8 mouse cellular contexts compared by ENCODE assay signal in genomic region chr11:97309451-97309836, GRCm38 (mm10). TPM values are rescaled to one million over a fixed set of nuclear protein-coding genes. Genes with fewer than 3 reads are reported as not detected.
DNase-seq lines count a peak whose midpoint lies in the region; ATAC-seq lines count a peak whose summit lies in the region.

No protein-coding gene starts in this region.

- peak overlapping the region; percentile 42 for H3K4me3 ChIP-seq in intestine, embryonic 15.5 days (replicated peaks)
- H3K4me3 ChIP-seq in limb, embryonic 15.5 days: peak overlapping the region; percentile 44
- peak overlapping the region; percentile 34 for H3K4me3 ChIP-seq in midbrain, embryonic 15.5 days

- H3K9me3 ChIP-seq in intestine, embryonic 15.5 days: no peaks in the 10 kb centered on the region
- no peaks in the 10 kb centered on the region for H3K9me3 ChIP-seq in limb, embryonic 15.5 days
- H3K9me3 ChIP-seq in midbrain, embryonic 15.5 days: no peaks in the 10 kb centered on the region

- peak overlapping the region; percentile 53 for H3K9ac ChIP-seq in intestine, embryonic 15.5 days
- H3K9ac ChIP-seq in limb, embryonic 15.5 days: peak overlapping the region; percentile 29; the same call in 1 of the 2 replicates
- peak overlapping the region; percentile 41 for H3K9ac ChIP-seq in midbrain, embryonic 15.5 days

- no peaks in the 10 kb centered on the region for H3K27me3 ChIP-seq in intestine, embryonic 15.5 days (replicated peaks)
- H3K27me3 ChIP-seq in limb, embryonic 15.5 days: no peaks in the 10 kb centered on the region
- H3K27me3 ChIP-seq in midbrain, embryonic 15.5 days (replicated peaks): no peaks in the 10 kb centered on the region

- ATAC-seq in intestine, embryonic 15.5 days: peak; percentile 80
- peak; percentile 77; the same call in 1 of the 2 replicates for ATAC-seq in limb, embryonic 15.5 days (ENCODE audit: insufficient number of reproducible peaks, low FRiP score, low TSS enrichment, low read depth)
- no peak for ATAC-seq in midbrain, embryonic 15.5 days (replicated peaks)

- H3K36me3 ChIP-seq in intestine, embryonic 15.5 days: no peaks in the 10 kb centered on the region
- H3K36me3 ChIP-seq in limb, embryonic 15.5 days: no peaks in the 10 kb centered on the region
- H3K36me3 ChIP-seq in midbrain, embryonic 15.5 days (replicated peaks): no peaks in the 10 kb centered on the region

- peak overlapping the region; percentile 84 for H3K27ac ChIP-seq in intestine, embryonic 15.5 days
- peak overlapping the region; percentile 87 for H3K27ac ChIP-seq in limb, embryonic 15.5 days
- H3K27ac ChIP-seq in midbrain, embryonic 15.5 days: no peak overlapping the region

- DNase-seq in 3134 (ENCODE audit: extremely low read depth, insufficient read length, low spot score) (peak; percentile 94), MN1 (ENCODE audit: low spot score) (peak; percentile 51)
- DNase-seq in cerebellum, postnatal 25 days: peak; percentile 42 to 55
- peak; percentile 47 to 66 for DNase-seq in gastrocnemius, postnatal 4 days (ENCODE audit: low spot score in 2 of 2)
- peak; percentile 62 for DNase-seq in urinary bladder, postnatal 25 days (ENCODE audit: low spot score)

- H3K4me2 ChIP-seq in intestine, embryonic 15.5 days (replicated peaks): peak overlapping the region; percentile 71
- peak overlapping the region; percentile 73 for H3K4me2 ChIP-seq in limb, embryonic 15.5 days
- peak overlapping the region; percentile 62 for H3K4me2 ChIP-seq in midbrain, embryonic 15.5 days

- peaks cover 16% of the 10 kb centered on the region for H3K4me1 ChIP-seq in intestine, embryonic 15.5 days (replicated peaks)
- peaks cover 24% of the 10 kb centered on the region for H3K4me1 ChIP-seq in limb, embryonic 15.5 days
- peaks cover 24% of the 10 kb centered on the region for H3K4me1 ChIP-seq in midbrain, embryonic 15.5 days

- WGBS in intestine, embryonic 15.5 days: 2% methylated on average over 9 of the region's 9 CpGs
- 2% methylated on average over 9 of the region's 9 CpGs for WGBS in limb, embryonic 15.5 days
- WGBS in midbrain, embryonic 15.5 days: 3% methylated on average over 9 of the region's 9 CpGs

RNA-seq across cellular contexts. Expression of gene Mrpl45, which starts 6.1 kb away (rescaled TPM):
- total RNA-seq in gastrocnemius, postnatal 4 days (2021): 10 to 100 TPM; 25.9 to 31.0 TPM
- polyA plus RNA-seq in intestine, embryonic 15.5 days (2015; fragmentation: Nextera tagmentation; extraction: Ambion mirVana): 55.4 and 60.3 TPM in 2 replicates
- polyA plus RNA-seq in limb, embryonic 15.5 days (2015; fragmentation: Nextera tagmentation; extraction: Ambion mirVana): 37.6 and 41.4 TPM in 2 replicates
- 33.1 and 38.1 TPM in 2 replicates for polyA plus RNA-seq in midbrain, embryonic 15.5 days (2015; fragmentation: Nextera tagmentation; extraction: Ambion mirVana)

RNA-seq across cellular contexts. Expression of gene Npepps, which starts 29.0 kb away (rescaled TPM):
- total RNA-seq in gastrocnemius, postnatal 4 days (2021): 10 to 100 TPM; 75.8 to 80.0 TPM
- polyA plus RNA-seq in intestine, embryonic 15.5 days (2015; fragmentation: Nextera tagmentation; extraction: Ambion mirVana): 77.3 and 84.1 TPM in 2 replicates
- 95.9 and 108 TPM in 2 replicates for polyA plus RNA-seq in limb, embryonic 15.5 days (2015; fragmentation: Nextera tagmentation; extraction: Ambion mirVana)
- 144 and 161 TPM in 2 replicates for polyA plus RNA-seq in midbrain, embryonic 15.5 days (2015; fragmentation: Nextera tagmentation; extraction: Ambion mirVana)

RNA-seq across cellular contexts. Expression of gene Gpr179, which starts 42.4 kb away (rescaled TPM):
- total RNA-seq in gastrocnemius, postnatal 4 days (2021): under 1 TPM; 0.22 to 0.29 TPM
- 0.10 and 0.20 TPM in 2 replicates for polyA plus RNA-seq in intestine, embryonic 15.5 days (2015; fragmentation: Nextera tagmentation; extraction: Ambion mirVana)
- 0.09 and 0.10 TPM in 2 replicates for polyA plus RNA-seq in limb, embryonic 15.5 days (2015; fragmentation: Nextera tagmentation; extraction: Ambion mirVana)
- polyA plus RNA-seq in midbrain, embryonic 15.5 days (2015; fragmentation: Nextera tagmentation; extraction: Ambion mirVana): 0.70 and 0.98 TPM in 2 replicates

RNA-seq across cellular contexts. Expression of gene Socs7, which starts 52.9 kb away (rescaled TPM):
- total RNA-seq in gastrocnemius, postnatal 4 days (2021): 10 to 100 TPM; 33.4 to 34.5 TPM
- 2.6 and 3.5 TPM in 2 replicates for polyA plus RNA-seq in intestine, embryonic 15.5 days (2015; fragmentation: Nextera tagmentation; extraction: Ambion mirVana)
- polyA plus RNA-seq in limb, embryonic 15.5 days (2015; fragmentation: Nextera tagmentation; extraction: Ambion mirVana): 3.4 and 4.4 TPM in 2 replicates
- 10.6 and 10.8 TPM in 2 replicates for polyA plus RNA-seq in midbrain, embryonic 15.5 days (2015; fragmentation: Nextera tagmentation; extraction: Ambion mirVana)
